Mouse (Mus musculus) MEL (cell line): Measurements from ENCODE around the gene Arnt2.

Source experiments
- CHD1 ChIP-seq: IDR thresholded peaks from 2 replicates; pipeline ENCODE4 v1.6.1; 2012; ENCODE audit warnings: low read depth, mild to moderate bottlenecking, inconsistent platforms, low read length, improper control_type of control experiment
- CTCF ChIP-seq, 3 experiments: IDR thresholded peaks in 2 of 3; conservative IDR thresholded peaks in 1 of 3; 2 replicates each; pipeline ENCODE4 v1.5.1; 2011 to 2012; ENCODE audit warnings: low read length in 3 of 3, low read depth in 2 of 3, mild to moderate bottlenecking in 2 of 3, improper control_type of control experiment in 1 of 3, inconsistent platforms in 1 of 3, mixed read lengths in 1 of 3, moderate library complexity in 1 of 3; ENCODE audit not compliant: control insufficient read depth in 1 of 3, insufficient read depth in 1 of 3, poor library complexity in 1 of 3, severe bottlenecking in 1 of 3
- EP300 ChIP-seq, 2 experiments: IDR thresholded peaks; 2 replicates each; pipeline ENCODE4 v1.6.1; 2011; ENCODE audit warnings: improper control_type of control experiment in 2 of 2, low read length in 2 of 2, low read depth in 1 of 2, mild to moderate bottlenecking in 1 of 2
- ETS1 ChIP-seq: IDR thresholded peaks from 2 replicates; pipeline ENCODE4 v1.6.1; 2012; ENCODE audit warnings: low read depth, mild to moderate bottlenecking, inconsistent platforms, low read length, improper control_type of control experiment, moderate library complexity
- MEF2A ChIP-seq: IDR thresholded peaks from 2 replicates; pipeline ENCODE4 v1.6.1; 2014; ENCODE audit warnings: low read depth, mild to moderate bottlenecking, inconsistent platforms, low read length, improper control_type of control experiment; ENCODE audit not compliant: poor library complexity, insufficient replicate concordance, severe bottlenecking; ENCODE audit errors: extremely low read depth
- NELFE ChIP-seq: IDR thresholded peaks from 2 replicates; pipeline ENCODE4 v1.6.1; 2011; ENCODE audit warnings: low read depth, low read length, improper control_type of control experiment
- NRF1 ChIP-seq: IDR thresholded peaks from 2 replicates; pipeline ENCODE4 v1.6.1; 2014; ENCODE audit warnings: low read depth, mild to moderate bottlenecking, inconsistent platforms, low read length, improper control_type of control experiment, moderate library complexity; ENCODE audit not compliant: poor library complexity, insufficient read depth, severe bottlenecking
- POLR2A ChIP-seq, 2 experiments: IDR thresholded peaks; 2 replicates each; pipeline ENCODE4 v1.6.1; 2011 to 2012; ENCODE audit warnings: low read length in 2 of 2, mild to moderate bottlenecking in 2 of 2, control low read depth in 1 of 2, improper control_type of control experiment in 1 of 2, low read depth in 1 of 2, moderate library complexity in 1 of 2; ENCODE audit not compliant: control insufficient read depth in 1 of 2, insufficient read depth in 1 of 2, poor library complexity in 1 of 2
- RAD21 ChIP-seq: IDR thresholded peaks from 2 replicates; pipeline ENCODE4 v1.6.1; 2011; ENCODE audit warnings: mild to moderate bottlenecking, low read depth, low read length, improper control_type of control experiment
- TCF12 ChIP-seq: IDR thresholded peaks from 2 replicates; pipeline ENCODE4 v1.6.1; 2014; ENCODE audit warnings: low read depth, mild to moderate bottlenecking, inconsistent platforms, low read length, improper control_type of control experiment, moderate library complexity
- USF1 ChIP-seq: IDR thresholded peaks from 2 replicates; pipeline ENCODE4 v1.6.1; 2014; ENCODE audit warnings: low read depth, mild to moderate bottlenecking, inconsistent platforms, low read length, improper control_type of control experiment, moderate library complexity

DNA sequence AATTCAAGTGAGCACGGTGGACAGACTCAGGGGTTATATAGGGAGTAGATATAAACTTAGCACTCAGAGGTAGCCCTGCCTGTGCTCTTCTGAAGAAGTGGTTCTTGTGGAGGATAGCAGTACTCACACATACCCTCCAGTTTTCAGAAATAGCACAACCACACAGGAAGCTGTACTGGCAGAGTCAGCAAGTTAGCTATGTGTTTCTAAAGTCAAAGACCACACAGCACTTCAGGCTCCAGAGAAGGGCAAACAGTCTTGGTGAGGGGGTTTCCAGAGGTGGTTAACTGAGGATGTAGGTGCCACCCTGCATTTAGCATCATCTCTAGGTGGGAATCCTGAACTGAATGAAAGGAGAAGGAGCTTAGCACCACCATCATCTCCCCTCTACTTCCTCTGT lies 23.5 kb downstream of the Arnt2 start:
- TF ChIP-seq CTCF (IDR thresholded peaks at IDR 0.05 in 2 of 3, conservative IDR thresholded peaks at IDR 0.05 in 1 of 3; ENCODE audit: control insufficient read depth in 1 of 3, insufficient read depth in 1 of 3, low read depth in 2 of 3, low read length in 3 of 3, poor library complexity in 1 of 3, severe bottlenecking in 1 of 3) (no peak), CHD1 (no peak), MEF2A (no peak), EP300 (IDR thresholded peaks at IDR 0.05; ENCODE audit: low read depth in 1 of 2, low read length in 2 of 2) (no peak), POLR2A (IDR thresholded peaks at IDR 0.05; ENCODE audit: control insufficient read depth in 1 of 2, insufficient read depth in 1 of 2, low read depth in 1 of 2, low read length in 2 of 2, poor library complexity in 1 of 2) (no peak), NRF1 (no peak), RAD21 (no peak), NELFE (no peak), TCF12 (no peak), ETS1 (no peak), USF1 (no peak)
